Mouse (Mus musculus): ENCODE measurements around the gene Olfr843. TPM values are rescaled to one million over a fixed set of nuclear protein-coding genes. Genes with fewer than 3 reads are reported as not detected.

Olfr843 gene
- not detected in 2 replicates for polyA plus RNA-seq (2016; fragmentation: Nextera tagmentation; extraction: Ambion mirVana)

DNA sequence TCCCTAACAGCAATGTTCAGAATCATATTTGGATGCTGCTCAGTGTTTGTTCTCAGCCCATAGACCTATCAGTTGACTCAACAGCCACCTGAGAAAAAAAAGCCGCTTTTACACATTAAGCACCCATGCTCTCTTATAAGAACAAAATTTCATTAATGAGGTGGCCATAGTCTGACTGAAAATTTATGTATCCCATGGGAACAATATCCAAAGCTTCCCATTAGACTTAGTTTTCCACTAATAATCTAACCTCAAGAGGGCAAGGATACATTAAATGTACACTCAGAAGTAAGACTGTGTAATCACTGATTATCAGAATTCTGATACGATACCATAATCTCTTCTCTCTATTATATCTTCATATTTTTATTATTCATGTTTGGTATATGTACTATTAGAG lies at the start of gene Olfr843:
Gene Olfr843, minus strand, starts transcription at position 101 of the 400 bp plus-strand sequence.
- no peak for ATAC-seq (ENCODE audit: low FRiP score, low read depth)
- Histone ChIP-seq H3K4me1 (no peaks in the 10 kb centered on the region), H3K4me3 (no peak within 1 kb of the TSS), H3K4me2 (replicated peaks) (no peak within 1 kb of the TSS), H3K9ac (replicated peaks) (no peak within 1 kb of the TSS), H3K27me3 (no peaks in the 10 kb centered on the region), H3K36me3 (no peaks in the 10 kb centered on the region), H3K9me3 (0 out of 2 replicates have a peak, but pooled peaks cover 12% of the 10 kb centered on the region), H3K27ac (replicated peaks) (no peak within 1 kb of the TSS)
- 81% methylated on average over 2 of the region's 2 CpGs for WGBS

Other genes with a start within 250 kb of the Olfr843 start
- not detected in 2 replicates for gene Olfr835, start 219.3 kb downstream of the Olfr843 start, polyA plus RNA-seq (2016; fragmentation: Nextera tagmentation; extraction: Ambion mirVana)
- gene Olfr836, start 131.6 kb downstream of the Olfr843 start, polyA plus RNA-seq (2016; fragmentation: Nextera tagmentation; extraction: Ambion mirVana) = not detected in 2 replicates
- gene Olfr837, start 115.7 kb downstream of the Olfr843 start, polyA plus RNA-seq (2016; fragmentation: Nextera tagmentation; extraction: Ambion mirVana) = not detected in 2 replicates
- gene Olfr839-ps1, start 74.7 kb downstream of the Olfr843 start, polyA plus RNA-seq (2016; fragmentation: Nextera tagmentation; extraction: Ambion mirVana) = not detected in 2 replicates
- gene Olfr844, start 64.4 kb upstream of the Olfr843 start, polyA plus RNA-seq (2016; fragmentation: Nextera tagmentation; extraction: Ambion mirVana) = not detected in 2 replicates
- not detected in 2 replicates for gene Olfr845, start 84.5 kb upstream of the Olfr843 start, polyA plus RNA-seq (2016; fragmentation: Nextera tagmentation; extraction: Ambion mirVana)
- not detected in 2 replicates for gene Olfr846, start 112.0 kb upstream of the Olfr843 start, polyA plus RNA-seq (2016; fragmentation: Nextera tagmentation; extraction: Ambion mirVana)
- not detected in 2 replicates for gene Olfr847, start 126.7 kb upstream of the Olfr843 start, polyA plus RNA-seq (2016; fragmentation: Nextera tagmentation; extraction: Ambion mirVana)
- not detected in 2 replicates for gene Olfr849, start 188.3 kb upstream of the Olfr843 start, polyA plus RNA-seq (2016; fragmentation: Nextera tagmentation; extraction: Ambion mirVana)
- not detected in 2 replicates for gene Olfr850, start 226.3 kb upstream of the Olfr843 start, polyA plus RNA-seq (2016; fragmentation: Nextera tagmentation; extraction: Ambion mirVana)
- not detected in 2 replicates for gene Olfr851, start 241.3 kb upstream of the Olfr843 start, polyA plus RNA-seq (2016; fragmentation: Nextera tagmentation; extraction: Ambion mirVana)

Measured in midbrain, embryonic 12.5 days (tissue).